Mouse (Mus musculus) monocyte, adult 59 days (primary cell): ENCODE results near the gene Sf3a2. TPM values are rescaled to one million over a fixed set of nuclear protein-coding genes. Genes with fewer than 3 reads are reported as not detected.

Source experiments
- total RNA-seq, 2 experiments: library from RNA; stranded (reverse); gene quantifications; one replicate each; pipeline ENCODE4 v1.2.4; 2023

Gene Sf3a2
- 10 to 100 TPM; 54.7 to 55.9 TPM for total RNA-seq

GRCm38 (mm10) chr10:80798150-80799006 lies at the start of gene Sf3a2, which contains the start of gene Plekhj1:
Sf3a2 (plus strand) TSS chr10:80798198.
Plekhj1 (minus strand) TSS chr10:80798626.

GRCm38 (mm10) chr10:80754594-80755290 lies 43.3 kb upstream of the Sf3a2 start, which contains the start of gene Dot1l:
Dot1l (plus strand) TSS chr10:80755206.

GRCm38 (mm10) chr10:80804916-80805315 lies 6.9 kb downstream of the Sf3a2 start, which contains the start of gene Amh:
Amh (plus strand) TSS chr10:80805243.

GRCm38 (mm10) chr10:80813366-80813765 lies 15.4 kb downstream of the Sf3a2 start, which contains the start of gene Jsrp1:
Jsrp1 (minus strand) TSS chr10:80813498.

GRCm38 (mm10) chr10:80826151-80827062 lies 28.4 kb downstream of the Sf3a2 start, which contains the start of gene Oaz1:
Oaz1 (plus strand) TSS chr10:80826656.

GRCm38 (mm10) chr10:80843931-80844547 lies 46.0 kb downstream of the Sf3a2 start, which contains the start of gene Lingo3:
Lingo3 (minus strand) TSS chr10:80844039.

Other genes starting within 250 kb of the Sf3a2 start
- gene Rexo1, start 236.6 kb upstream of the Sf3a2 start, total RNA-seq = 100 to 1,000 TPM in 1 of 2 experiments, 10 to 100 TPM in 1; 98.6 to 111 TPM
- gene Klf16, start 220.9 kb upstream of the Sf3a2 start, total RNA-seq = 10 to 100 TPM; 16.0 to 17.2 TPM
- 10 to 100 TPM; 52.1 to 54.2 TPM for gene Abhd17a, start 207.9 kb upstream of the Sf3a2 start, total RNA-seq
- gene Scamp4, start 195.3 kb upstream of the Sf3a2 start, total RNA-seq = 10 to 100 TPM; 27.5 to 33.1 TPM
- 1 to 10 TPM; 6.9 to 8.3 TPM for gene Adat3, start 195.3 kb upstream of the Sf3a2 start, total RNA-seq
- 1 to 10 TPM; 1.5 to 2.0 TPM for gene Gm49322, start 192.2 kb upstream of the Sf3a2 start, total RNA-seq
- gene Csnk1g2, start 175.4 kb upstream of the Sf3a2 start, total RNA-seq = 100 to 1,000 TPM; 111 TPM
- gene Btbd2, start 141.1 kb upstream of the Sf3a2 start, total RNA-seq = 10 to 100 TPM; 27.1 to 29.9 TPM
- 100 to 1,000 TPM; 277 to 297 TPM for gene Mknk2, start 120.1 kb upstream of the Sf3a2 start, total RNA-seq
- 100 to 1,000 TPM; 115 to 125 TPM for gene Mob3a, start 96.2 kb upstream of the Sf3a2 start, total RNA-seq
- gene Izumo4, start 96.0 kb upstream of the Sf3a2 start, total RNA-seq = 10 to 100 TPM; 11.6 to 13.5 TPM
- 100 to 1,000 TPM; 153 to 155 TPM for gene Ap3d1, start 55.9 kb upstream of the Sf3a2 start, total RNA-seq
- 10 to 100 TPM; 37.6 to 42.3 TPM for gene Dot1l, start 43.0 kb upstream of the Sf3a2 start, total RNA-seq
- 100 to 1,000 TPM; 100 to 104 TPM for gene Plekhj1, start 428 bp downstream of the Sf3a2 start, total RNA-seq
- under 1 TPM; 0.30 to 0.58 TPM for gene Amh, start 7.0 kb downstream of the Sf3a2 start, total RNA-seq
- not detected for gene Jsrp1, start 15.3 kb downstream of the Sf3a2 start, total RNA-seq
- gene Oaz1, start 28.5 kb downstream of the Sf3a2 start, total RNA-seq = 100 to 1,000 TPM; 490 to 501 TPM
- not detected for gene Lingo3, start 45.8 kb downstream of the Sf3a2 start, total RNA-seq
- gene Lsm7, start 57.0 kb downstream of the Sf3a2 start, total RNA-seq = 10 to 100 TPM; 15.9 to 29.9 TPM
- 10 to 100 TPM; 27.1 to 36.9 TPM for gene Sppl2b, start 57.1 kb downstream of the Sf3a2 start, total RNA-seq
- not detected for gene Tmprss9, start 73.7 kb downstream of the Sf3a2 start, total RNA-seq
- gene Timm13, start 102.8 kb downstream of the Sf3a2 start, total RNA-seq = 10 to 100 TPM; 49.5 to 51.3 TPM
- 1 to 10 TPM; 4.1 to 4.5 TPM for gene Lmnb2, start 120.0 kb downstream of the Sf3a2 start, total RNA-seq
- 10 to 100 TPM; 39.5 to 46.2 TPM for gene Gadd45b, start 131.9 kb downstream of the Sf3a2 start, total RNA-seq
- under 1 TPM; 0.37 to 0.64 TPM for gene Gng7, start 216.7 kb downstream of the Sf3a2 start, total RNA-seq
- gene Diras1, start 227.5 kb downstream of the Sf3a2 start, total RNA-seq = not detected
- gene Slc39a3, start 239.2 kb downstream of the Sf3a2 start, total RNA-seq = 10 to 100 TPM; 11.8 to 12.8 TPM